Comparison of ENCODE assay signal across 8 mouse cellular contexts in the genomic region with DNA sequence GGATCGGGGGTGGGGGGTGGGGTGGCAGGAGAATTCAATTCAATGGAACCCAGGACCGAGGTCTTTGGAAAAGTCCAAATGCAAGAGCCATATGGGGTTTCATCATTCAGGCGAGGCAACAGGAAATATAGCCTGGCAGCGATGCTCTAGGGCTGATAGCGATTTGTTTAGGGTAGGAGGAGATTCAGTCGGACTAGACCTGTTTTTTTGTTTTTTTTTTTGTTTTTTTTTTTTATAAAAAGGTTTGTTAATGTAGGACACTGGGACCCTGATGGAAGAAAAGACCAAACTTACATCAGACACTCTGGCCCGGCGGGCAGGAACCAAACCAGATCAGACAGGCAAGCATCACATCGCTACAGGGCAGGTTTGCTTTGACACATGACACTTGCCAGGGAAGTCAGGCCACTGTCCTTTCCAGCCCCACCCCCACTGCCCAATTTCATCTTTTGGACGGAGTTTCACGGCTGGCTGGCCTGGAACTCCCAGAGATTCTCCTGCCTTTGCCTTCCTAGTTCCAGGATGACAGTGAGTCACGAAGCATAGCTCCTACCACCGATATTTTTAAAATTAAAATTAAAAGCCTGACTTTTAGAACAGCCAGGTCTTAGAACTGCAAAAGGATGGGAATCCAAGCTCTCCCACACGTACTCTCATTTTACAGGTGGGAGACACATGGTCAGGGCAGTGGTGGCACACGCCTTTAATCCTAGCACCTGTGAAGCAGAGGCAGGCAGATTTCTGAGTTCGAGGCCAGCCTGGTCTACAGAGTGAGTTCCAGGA. TPM values are rescaled to one million over a fixed set of nuclear protein-coding genes. Genes with fewer than 3 reads are reported as not detected.
DNase-seq lines count a peak whose midpoint lies in the region; ATAC-seq lines count a peak whose summit lies in the region.

No protein-coding gene starts in this region.

- peak overlapping the region; percentile 76 for H3K9ac ChIP-seq in neural tube, embryonic 11.5 days (ENCODE audit: low read length)

- peak; percentile 56 for DNase-seq in left cerebral cortex, postnatal 4 days
- DNase-seq in left cerebral cortex, adult 18-20 months (ENCODE audit: low spot score in 2 of 2) = no peak
- DNase-seq in cerebellum, adult 18-20 months = peak; percentile 65 to 69
- no peak for DNase-seq in heart, embryonic 10.5 days (ENCODE audit: low spot score)
- peak; percentile 44 to 51 for DNase-seq in kidney, postnatal 4 days
- no peak for DNase-seq in neural tube, embryonic 11.5 days (ENCODE audit: low spot score)
- DNase-seq in layer of hippocampus, postnatal 25 days (ENCODE audit: extremely low spot score in 1 of 2, low spot score in 1 of 2) = no peak

- H3K4me2 ChIP-seq in neural tube, embryonic 11.5 days (ENCODE audit: low read depth) = peak overlapping the region; percentile 96

- peak overlapping the region; percentile 97 for H3K27ac ChIP-seq in heart, embryonic 10.5 days
- H3K27ac ChIP-seq in neural tube, embryonic 11.5 days (ENCODE audit: low read depth, low read length) = peak overlapping the region; percentile 92

- H3K36me3 ChIP-seq in heart, embryonic 10.5 days = peaks cover 9% of the 10 kb centered on the region; the same call in 1 of the 2 replicates
- no peaks in the 10 kb centered on the region for H3K36me3 ChIP-seq in neural tube, embryonic 11.5 days (ENCODE audit: control insufficient read depth, insufficient read depth, low read length)

- WGBS in heart, embryonic 10.5 days = 16% methylated on average over 16 of the region's 16 CpGs
- 18% methylated on average over 16 of the region's 16 CpGs for WGBS in neural tube, embryonic 11.5 days

- peaks cover 22% of the 10 kb centered on the region for H3K27me3 ChIP-seq in heart, embryonic 10.5 days (ENCODE audit: insufficient read depth, poor library complexity, severe bottlenecking)
- H3K27me3 ChIP-seq in neural tube, embryonic 11.5 days (ENCODE audit: control insufficient read depth, insufficient read depth, low read length) = no peaks in the 10 kb centered on the region

- intact Hi-C loops in left cerebral cortex, postnatal 4 days (cut with DNase I) = loop anchor here (5.0 kb wide), 1 partner anchor 56 kb away; no protein-coding TSS in a partner anchor

- peaks cover 63% of the 10 kb centered on the region for H3K4me1 ChIP-seq in heart, embryonic 10.5 days
- H3K4me1 ChIP-seq in neural tube, embryonic 11.5 days (ENCODE audit: control insufficient read depth, insufficient read depth, low read length) = peaks cover 34% of the 10 kb centered on the region

- peak overlapping the region; percentile 88 for H3K4me3 ChIP-seq in heart, embryonic 10.5 days
- peak overlapping the region; percentile 86 for H3K4me3 ChIP-seq in neural tube, embryonic 11.5 days (ENCODE audit: low read depth, low read length)

- ATAC-seq in neural tube, embryonic 11.5 days (ENCODE audit: insufficient read depth, low FRiP score, low TSS enrichment) = no peak
- no peak for ATAC-seq in frontal cortex, adult (ENCODE audit: low TSS enrichment)

- H3K9me3 ChIP-seq in heart, embryonic 10.5 days = no peaks in the 10 kb centered on the region
- no peaks in the 10 kb centered on the region for H3K9me3 ChIP-seq in neural tube, embryonic 11.5 days (ENCODE audit: control insufficient read depth, low read length)

RNA-seq across cellular contexts. Expression of a gene that starts 1.3 kb away (rescaled TPM):
- 10 to 100 TPM; 50.6 to 52.2 TPM for total RNA-seq in left cerebral cortex, postnatal 4 days (2021)
- total RNA-seq in left cerebral cortex, adult 18-20 months (2021) = 10 to 100 TPM; 35.8 to 41.3 TPM
- 17.6 and 32.8 TPM in 2 replicates for polyA plus RNA-seq in heart, embryonic 10.5 days (2016; fragmentation: Nextera tagmentation; extraction: Ambion mirVana)
- polyA plus RNA-seq in neural tube, embryonic 11.5 days (2014; fragmentation: Nextera tagmentation; extraction: Ambion mirVana) = 5.2 and 7.0 TPM in 2 replicates
- 10 to 100 TPM; 77.1 to 100.0 TPM for total RNA-seq in layer of hippocampus, postnatal 25 days (2021)

RNA-seq across cellular contexts. Expression of a gene that starts 49.6 kb away (rescaled TPM):
- 10 to 100 TPM; 25.8 to 27.1 TPM for total RNA-seq in left cerebral cortex, postnatal 4 days (2021)
- total RNA-seq in left cerebral cortex, adult 18-20 months (2021) = 10 to 100 TPM; 14.1 to 14.8 TPM
- polyA plus RNA-seq in heart, embryonic 10.5 days (2016; fragmentation: Nextera tagmentation; extraction: Ambion mirVana) = 33.0 and 36.2 TPM in 2 replicates
- polyA plus RNA-seq in neural tube, embryonic 11.5 days (2014; fragmentation: Nextera tagmentation; extraction: Ambion mirVana) = 34.9 and 35.4 TPM in 2 replicates
- 10 to 100 TPM; 16.7 to 18.1 TPM for total RNA-seq in layer of hippocampus, postnatal 25 days (2021)

RNA-seq across cellular contexts. Expression of a gene that starts 50.0 kb away (rescaled TPM):
- 10 to 100 TPM; 60.2 to 60.8 TPM for total RNA-seq in left cerebral cortex, postnatal 4 days (2021)
- total RNA-seq in left cerebral cortex, adult 18-20 months (2021) = 10 to 100 TPM; 60.4 to 60.9 TPM
- 93.3 and 94.6 TPM in 2 replicates for polyA plus RNA-seq in heart, embryonic 10.5 days (2016; fragmentation: Nextera tagmentation; extraction: Ambion mirVana)
- 89.1 and 90.4 TPM in 2 replicates for polyA plus RNA-seq in neural tube, embryonic 11.5 days (2014; fragmentation: Nextera tagmentation; extraction: Ambion mirVana)
- 10 to 100 TPM; 59.3 to 77.3 TPM for total RNA-seq in layer of hippocampus, postnatal 25 days (2021)

Comparison
In these comparisons a context has a peak if more than half of its experiments do, and no peak if none do; other contexts are left out.
1. DNase-seq: peak in left cerebral cortex, postnatal 4 days (single experiment), cerebellum, adult 18-20 months (2 of 2) and kidney, postnatal 4 days (2 of 2); none in left cerebral cortex, adult 18-20 months (0 of 2), heart, embryonic 10.5 days (single experiment), neural tube, embryonic 11.5 days (single experiment) and layer of hippocampus, postnatal 25 days (0 of 2).